Comparison of ENCODE assay signal across 28 mouse cellular contexts in genomic region chr1:136450206-136450605, GRCm38 (mm10).
"Had no signal": no experiment of that assay in that cellular context is flagged by ENCODE, and none has a peak within 500 bp of the region (broad histone marks: within the 10 kb centered on the region; RNA-seq: fewer than 3 reads in every experiment).

No protein-coding gene starts in this region.

- ATAC-seq: hindbrain, postnatal 0 days; intestine, embryonic 16.5 days had no signal

- H3K27ac ChIP-seq: gastrocnemius, adult 2 months; heart, embryonic 10.5 days; hindbrain, embryonic 10.5 days; hindbrain, embryonic 12.5 days; hindbrain, embryonic 15.5 days; hindbrain, postnatal 0 days; kidney, embryonic 15.5 days; kidney, postnatal 0 days; limb, embryonic 10.5 days; limb, embryonic 12.5 days; liver, embryonic 13.5 days; liver, embryonic 15.5 days had no signal

- H3K4me2 ChIP-seq: heart, embryonic 12.5 days; hindbrain, embryonic 12.5 days; hindbrain, embryonic 15.5 days; kidney, embryonic 15.5 days; limb, embryonic 12.5 days; liver, embryonic 11.5 days; liver, embryonic 13.5 days; liver, embryonic 15.5 days had no signal

- H3K27me3 ChIP-seq: heart, embryonic 12.5 days; hindbrain, embryonic 12.5 days; hindbrain, embryonic 15.5 days; limb, embryonic 12.5 days had no signal

- H3K36me3 ChIP-seq: heart, embryonic 10.5 days; heart, embryonic 12.5 days; hindbrain, embryonic 10.5 days; hindbrain, embryonic 12.5 days; hindbrain, embryonic 15.5 days; kidney, embryonic 15.5 days; limb, embryonic 10.5 days; limb, embryonic 12.5 days; liver, embryonic 13.5 days; liver, embryonic 15.5 days had no signal

- H3K9me3 ChIP-seq: heart, embryonic 10.5 days; heart, embryonic 12.5 days; hindbrain, embryonic 10.5 days; hindbrain, embryonic 12.5 days; hindbrain, embryonic 15.5 days; kidney, embryonic 15.5 days; limb, embryonic 10.5 days; limb, embryonic 12.5 days; liver, embryonic 13.5 days; liver, embryonic 15.5 days had no signal

- H3K4me3 ChIP-seq: gastrocnemius, adult 2 months; heart, embryonic 10.5 days; heart, embryonic 12.5 days; hindbrain, embryonic 10.5 days; hindbrain, embryonic 12.5 days; hindbrain, embryonic 15.5 days; kidney, embryonic 15.5 days; limb, embryonic 10.5 days; limb, embryonic 12.5 days; liver, embryonic 13.5 days; liver, embryonic 15.5 days had no signal

- H3K4me1 ChIP-seq: hindbrain, embryonic 15.5 days; limb, embryonic 10.5 days; limb, embryonic 12.5 days had no signal

- H3K9ac ChIP-seq: heart, embryonic 12.5 days; hindbrain, embryonic 12.5 days; hindbrain, embryonic 15.5 days; kidney, embryonic 15.5 days; limb, embryonic 12.5 days; liver, embryonic 13.5 days; liver, embryonic 15.5 days had no signal

- DNase-seq: gastrocnemius, adult 2 months; gastrocnemius, postnatal 10 days; gastrocnemius, postnatal 25 days; heart, adult 18-20 months; heart, postnatal 10 days; heart, postnatal 4 days; kidney, adult 11 months; kidney, adult 2 months; kidney, adult 9 months; kidney, postnatal 14 days; kidney, postnatal 36 days; layer of hippocampus, adult 9-11 months; layer of hippocampus, postnatal 36 days; liver; liver, embryonic 13.5 days had no signal
